Mouse (Mus musculus): ENCODE data around the gene C3. TPM values are rescaled to one million over a fixed set of nuclear protein-coding genes. Genes with fewer than 3 reads are reported as not detected.

C3 gene
- 2.7 TPM for total RNA-seq (2023)

GRCm38 (mm10) chr17:57228014-57228413 lies at the start of gene C3:
C3 (minus strand) TSS chr17:57228136.

GRCm38 (mm10) chr17:57249186-57250181 lies 21.5 kb upstream of the C3 start, which contains the start of gene Trip10:
Trip10 (plus strand) TSS chr17:57249455.

GRCm38 (mm10) chr17:57248201-57248699 lies 20.3 kb upstream of the C3 start, which contains the start of gene Gpr108:
Gpr108 (minus strand) TSS chr17:57248446.

GRCm38 (mm10) chr17:57194041-57194507 lies 33.9 kb downstream of the C3 start, which contains the start of gene Tnfsf14:
Tnfsf14 (minus strand) TSS chr17:57194177.

Other genes starting within 250 kb of the C3 start
- not detected for gene Acer1, start 246.0 kb downstream of the C3 start, total RNA-seq (2023)
- 19.8 TPM for gene Clpp, start 237.8 kb downstream of the C3 start, total RNA-seq (2023)
- 9.5 TPM for gene Alkbh7, start 230.8 kb downstream of the C3 start, total RNA-seq (2023)
- not detected for gene Pspn, start 228.1 kb downstream of the C3 start, total RNA-seq (2023)
- gene Gtf2f1, start 216.8 kb downstream of the C3 start, total RNA-seq (2023) = 64.2 TPM
- not detected for gene Gm17949, start 216.7 kb downstream of the C3 start, total RNA-seq (2023)
- gene Khsrp, start 196.6 kb downstream of the C3 start, total RNA-seq (2023) = 118 TPM
- not detected for gene Slc25a41, start 186.5 kb downstream of the C3 start, total RNA-seq (2023)
- 2.2 TPM for gene Crb3, start 169.0 kb downstream of the C3 start, total RNA-seq (2023)
- gene Slc25a23, start 168.3 kb downstream of the C3 start, total RNA-seq (2023) = 26.8 TPM
- gene Dennd1c, start 149.6 kb downstream of the C3 start, total RNA-seq (2023) = 119 TPM
- 2.1 TPM for gene Tubb4a, start 140.4 kb downstream of the C3 start, total RNA-seq (2023)
- 0.88 TPM for gene Tnfsf9, start 122.8 kb downstream of the C3 start, total RNA-seq (2023)
- not detected for gene Cd70, start 78.4 kb downstream of the C3 start, total RNA-seq (2023)
- gene Tnfsf14, start 34.0 kb downstream of the C3 start, total RNA-seq (2023) = 0.50 TPM
- gene Gpr108, start 20.3 kb upstream of the C3 start, total RNA-seq (2023) = 33.2 TPM
- 3.5 TPM for gene Trip10, start 21.3 kb upstream of the C3 start, total RNA-seq (2023)
- gene Vav1, start 51.0 kb upstream of the C3 start, total RNA-seq (2023) = 148 TPM
- 7.6 TPM for gene Adgre1, start 130.6 kb upstream of the C3 start, total RNA-seq (2023)